Mouse (Mus musculus) embryonic fibroblast, embryonic 13.5 days (primary cell): ENCODE measurements at regions not wholly inside any gene's neighbourhood (a gene's known extent, or its start where the extent isn't known, plus 50 kb on each side); places are given as distances from the start of the nearest gene placed in this dataset.

Experiments used
- CTCF ChIP-seq: IDR thresholded peaks from 2 replicates; pipeline ENCODE4 v1.5.1; 2011; ENCODE audit warnings: mild to moderate bottlenecking, control low read depth, low read length, moderate library complexity, borderline replicate concordance; ENCODE audit not compliant: insufficient read depth
- POLR2A ChIP-seq: IDR thresholded peaks from 2 replicates; pipeline ENCODE4 v1.6.1; 2011; ENCODE audit warnings: low read depth, mild to moderate bottlenecking, control low read depth, low read length, moderate library complexity

GRCm38 (mm10) chr2:46492299-46492698, 1375.1 kb upstream of the Zeb2 start:
- TF ChIP-seq CTCF (no peak), POLR2A (no peak)
